Mouse (Mus musculus) stomach, embryonic 15.5 days (tissue): Measurements from ENCODE around the gene Lhx5. TPM values are rescaled to one million over a fixed set of nuclear protein-coding genes. Genes with fewer than 3 reads are reported as not detected.

Source experiments
- ATAC-seq: fragments of 200-750 bp; cut with Nextera tagmentation; 2 replicates; pipeline ENCODE4 v1.8.0; 2017; ENCODE audit warnings: low read depth, moderate number of reproducible peaks, moderate TSS enrichment; ENCODE audit not compliant: insufficient read depth, low FRiP score
- H3K27ac ChIP-seq: fragments of 300-500 bp; sonication (generic); 2 replicates; pipeline ENCODE4 v1.5.1; 2015; ENCODE audit warnings: mild to moderate bottlenecking, inconsistent platforms
- H3K27me3 ChIP-seq: fragments of 300-500 bp; sonication (generic); replicated peaks from 2 replicates; pipeline ENCODE4 v1.6.1; 2015; ENCODE audit warnings: inconsistent platforms
- H3K36me3 ChIP-seq: fragments of 300-500 bp; sonication (generic); 2 replicates; pipeline ENCODE4 v1.6.1; 2015; ENCODE audit warnings: inconsistent platforms
- H3K4me1 ChIP-seq: fragments of 300-500 bp; sonication (generic); 2 replicates; pipeline ENCODE4 v1.6.1; 2015; ENCODE audit warnings: inconsistent platforms
- H3K4me2 ChIP-seq: fragments of 300-500 bp; sonication (generic); 2 replicates; pipeline ENCODE4 v1.6.1; 2015; ENCODE audit warnings: mild to moderate bottlenecking, inconsistent platforms
- H3K4me3 ChIP-seq: fragments of 300-500 bp; sonication (generic); replicated peaks from 2 replicates; pipeline ENCODE4 v1.5.1; 2015; ENCODE audit warnings: inconsistent platforms
- H3K9ac ChIP-seq: fragments of 300-500 bp; sonication (generic); 2 replicates; pipeline ENCODE4 v1.6.1; 2015; ENCODE audit warnings: inconsistent platforms
- H3K9me3 ChIP-seq: fragments of 300-500 bp; sonication (generic); 2 replicates; pipeline ENCODE4 v1.6.1; 2016; ENCODE audit warnings: inconsistent platforms
- WGBS: fragments of 180-500 bp; shearing (Covaris S2); methylation state at CpG from one replicate; pipeline ENCODE4 v1.1.7; 2015; 5-methylcytosine and 5-hydroxymethylcytosine counted together
- polyA plus RNA-seq: library from polyadenylated mRNA; unstranded; fragments of >200 nt; fragmentation: Nextera tagmentation; extraction: Ambion mirVana; gene quantifications from 2 replicates; pipeline ENCODE4 v1.2.1, GENCODE M21; 2015

Lhx5 gene
- polyA plus RNA-seq, 1 experiment from 2014 or later = 0.14 TPM

DNA sequence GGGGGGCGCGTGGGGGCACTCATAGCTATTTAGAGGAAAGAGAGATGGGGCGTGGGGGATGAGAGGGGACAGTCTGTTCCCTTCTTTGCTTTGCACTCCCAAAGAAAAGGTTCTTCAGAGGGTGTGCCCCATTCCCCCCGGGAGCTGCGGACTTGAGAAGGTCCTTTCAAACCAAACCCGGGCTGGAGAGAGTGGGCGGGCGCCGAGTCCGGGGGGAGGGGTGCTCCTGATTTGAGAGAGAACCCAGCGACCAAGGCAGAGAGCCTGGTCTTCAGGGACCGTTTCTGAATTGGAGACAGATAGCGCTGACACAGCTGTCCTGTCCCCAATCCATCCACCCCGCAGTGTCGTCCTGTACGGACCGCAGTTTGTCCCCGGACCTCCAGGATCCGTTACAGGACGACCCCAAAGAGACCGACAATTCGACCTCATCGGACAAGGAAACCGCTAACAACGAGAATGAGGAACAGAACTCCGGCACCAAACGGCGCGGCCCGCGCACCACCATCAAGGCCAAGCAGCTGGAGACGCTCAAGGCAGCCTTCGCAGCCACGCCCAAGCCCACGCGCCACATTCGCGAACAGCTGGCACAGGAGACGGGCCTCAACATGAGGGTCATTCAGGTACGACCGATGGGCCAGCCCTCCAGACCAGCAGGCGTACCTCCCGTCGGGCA lies 3.6 kb downstream of the Lhx5 start:
- H3K27me3 ChIP-seq = peaks cover 96% of the 10 kb centered on the region
- under 1% methylated on average over 44 of the region's 44 CpGs for WGBS
- no peak overlapping the region for H3K4me3 ChIP-seq
- no peaks in the 10 kb centered on the region for H3K36me3 ChIP-seq
- no peak overlapping the region for H3K27ac ChIP-seq
- no peak overlapping the region for H3K9ac ChIP-seq
- peak overlapping the region; percentile 70; the same call in 1 of the 2 replicates for H3K4me2 ChIP-seq
- no peaks in the 10 kb centered on the region for H3K9me3 ChIP-seq
- no peak for ATAC-seq
- H3K4me1 ChIP-seq = peaks cover 19% of the 10 kb centered on the region

DNA sequence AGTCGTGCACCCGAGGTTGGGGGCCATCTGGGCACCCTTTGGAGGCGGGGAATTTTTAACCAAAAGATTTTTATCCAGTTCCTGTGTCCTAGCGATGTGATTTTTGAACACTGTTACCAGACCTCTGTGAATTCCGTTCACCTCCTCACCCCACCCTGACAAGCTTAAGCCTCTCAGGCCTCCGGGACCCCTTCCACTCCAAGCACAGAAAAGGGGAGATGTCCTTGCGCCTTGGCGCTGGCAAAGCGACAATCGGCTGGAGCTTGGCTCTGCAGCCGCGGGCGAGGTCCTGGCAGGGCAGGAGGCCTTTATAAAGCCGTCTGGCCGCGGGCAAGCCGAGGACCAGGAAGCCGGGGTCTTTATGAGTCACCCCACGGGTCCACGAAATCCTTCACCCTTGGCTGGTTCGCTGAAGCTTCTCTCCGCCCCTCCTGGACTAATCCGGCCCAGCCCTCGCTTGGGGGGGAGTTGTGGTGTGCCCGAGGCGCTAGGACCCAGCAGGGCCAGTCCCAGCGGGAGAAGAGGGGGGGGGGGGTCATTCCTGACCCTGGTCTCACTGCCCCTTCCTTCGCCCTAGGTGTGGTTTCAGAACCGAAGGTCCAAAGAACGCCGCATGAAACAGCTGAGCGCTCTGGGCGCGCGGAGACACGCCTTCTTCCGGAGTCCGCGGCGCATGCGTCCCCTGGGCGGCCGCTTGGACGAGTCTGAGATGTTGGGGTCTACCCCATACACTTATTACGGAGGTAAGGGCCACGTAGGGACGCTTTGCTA lies 4.4 kb downstream of the Lhx5 start:
- Histone ChIP-seq H3K4me3 (peak overlapping the region; percentile 41), H3K4me1 (peaks cover 21% of the 10 kb centered on the region), H3K27ac (no peak overlapping the region), H3K4me2 (peak overlapping the region; percentile 70), H3K9me3 (no peaks in the 10 kb centered on the region), H3K36me3 (no peaks in the 10 kb centered on the region), H3K9ac (no peak overlapping the region), H3K27me3 (peaks cover 96% of the 10 kb centered on the region)
- 1% methylated on average over 47 of the region's 47 CpGs for WGBS
- no peak for ATAC-seq

DNA sequence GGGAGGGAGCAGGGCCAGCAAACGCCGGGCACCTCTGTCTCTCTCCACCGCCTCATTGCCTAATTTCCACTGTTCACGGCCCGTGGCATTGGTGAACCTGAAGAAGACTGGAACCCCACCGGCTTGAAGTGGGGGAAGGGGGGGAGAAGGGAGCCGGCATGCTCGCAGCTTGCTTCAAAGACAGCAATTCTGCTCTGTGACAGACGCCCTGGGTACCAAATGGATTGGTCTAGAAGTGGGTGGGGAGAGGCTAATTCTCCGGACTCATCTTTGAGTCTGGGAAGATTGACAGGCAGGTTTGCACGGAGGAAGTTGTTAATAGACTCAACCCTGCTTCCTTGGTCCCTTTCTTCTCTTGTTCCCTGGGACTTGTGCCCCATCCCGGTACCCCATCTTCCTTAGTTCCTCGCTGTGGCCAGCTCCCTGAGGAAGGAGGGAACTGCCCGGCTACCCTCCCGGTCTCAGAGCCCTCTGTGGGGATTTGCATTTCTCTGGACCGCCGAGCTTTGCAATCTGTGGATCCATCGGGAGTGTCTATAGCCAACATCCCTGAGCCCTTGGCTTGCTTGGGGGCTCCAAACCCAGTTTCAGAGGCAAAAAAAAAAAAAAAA lies 5.5 kb downstream of the Lhx5 start:
- H3K27ac ChIP-seq = no peak overlapping the region
- peaks cover 18% of the 10 kb centered on the region for H3K4me1 ChIP-seq
- peaks cover 86% of the 10 kb centered on the region for H3K27me3 ChIP-seq
- H3K4me3 ChIP-seq = no peak overlapping the region
- H3K36me3 ChIP-seq = no peaks in the 10 kb centered on the region
- under 1% methylated on average over 18 of the region's 18 CpGs for whole genome bisulfite sequencing
- H3K4me2 ChIP-seq = no peak overlapping the region
- ATAC-seq = no peak
- no peak overlapping the region for H3K9ac ChIP-seq
- H3K9me3 ChIP-seq = no peaks in the 10 kb centered on the region

DNA sequence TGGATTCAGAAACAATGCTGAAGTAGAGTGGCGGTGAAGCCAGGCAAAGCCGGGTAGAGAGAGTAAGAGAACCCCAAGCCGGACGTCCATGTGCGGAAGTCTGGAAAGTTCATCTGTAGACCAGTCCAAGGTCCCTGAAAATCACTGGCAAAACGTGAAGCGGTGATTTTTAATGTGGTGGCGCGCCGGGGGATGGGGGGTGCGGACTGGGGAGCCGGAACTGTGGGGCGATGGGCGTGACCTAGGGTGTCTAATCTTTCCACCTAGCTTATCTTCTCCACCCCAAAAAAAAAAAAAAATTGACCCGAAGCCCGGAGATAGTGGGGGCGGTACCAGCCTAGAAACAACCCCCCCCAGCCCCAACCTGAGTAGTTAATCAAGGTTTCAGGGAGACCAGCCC lies 6.0 kb downstream of the Lhx5 start:
- no peaks in the 10 kb centered on the region for H3K9me3 ChIP-seq
- H3K4me2 ChIP-seq = peak overlapping the region; percentile 42
- 1% methylated on average over 17 of the region's 17 CpGs for WGBS
- peak overlapping the region; percentile 11; the same call in 1 of the 2 replicates for H3K4me3 ChIP-seq
- H3K36me3 ChIP-seq = no peaks in the 10 kb centered on the region
- H3K9ac ChIP-seq = no peak overlapping the region
- no peak for ATAC-seq
- peaks cover 17% of the 10 kb centered on the region for H3K4me1 ChIP-seq
- no peak overlapping the region for H3K27ac ChIP-seq
- peaks cover 81% of the 10 kb centered on the region for H3K27me3 ChIP-seq

DNA sequence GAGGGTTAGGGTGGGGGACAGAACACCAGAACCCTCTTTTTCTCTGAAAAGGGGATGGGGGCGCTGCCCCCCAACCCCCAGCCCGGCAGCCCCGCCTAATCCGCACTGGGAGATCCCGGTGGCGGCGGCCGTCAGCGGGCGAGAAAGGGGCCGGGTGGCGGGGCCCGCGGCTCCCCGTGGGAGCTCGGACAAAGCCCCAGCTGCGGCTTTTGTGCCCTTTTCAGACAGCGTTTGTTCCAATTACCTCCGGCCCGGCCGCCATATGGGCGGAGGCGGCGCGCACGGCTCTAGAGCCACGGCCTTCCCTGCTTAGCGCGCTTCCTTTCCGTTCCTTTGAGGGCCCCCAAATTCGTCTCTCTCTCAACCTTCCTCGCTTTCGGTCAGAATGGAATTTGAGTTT lies 6.5 kb downstream of the Lhx5 start:
- H3K4me3 ChIP-seq = peak overlapping the region; percentile 11
- H3K27me3 ChIP-seq = peaks cover 80% of the 10 kb centered on the region
- 1% methylated on average over 33 of the region's 33 CpGs for WGBS
- no peak overlapping the region for H3K9ac ChIP-seq
- H3K9me3 ChIP-seq = no peaks in the 10 kb centered on the region
- H3K27ac ChIP-seq = no peak overlapping the region
- peak overlapping the region; percentile 42 for H3K4me2 ChIP-seq
- ATAC-seq = no peak
- H3K36me3 ChIP-seq = no peaks in the 10 kb centered on the region
- H3K4me1 ChIP-seq = peaks cover 17% of the 10 kb centered on the region

DNA sequence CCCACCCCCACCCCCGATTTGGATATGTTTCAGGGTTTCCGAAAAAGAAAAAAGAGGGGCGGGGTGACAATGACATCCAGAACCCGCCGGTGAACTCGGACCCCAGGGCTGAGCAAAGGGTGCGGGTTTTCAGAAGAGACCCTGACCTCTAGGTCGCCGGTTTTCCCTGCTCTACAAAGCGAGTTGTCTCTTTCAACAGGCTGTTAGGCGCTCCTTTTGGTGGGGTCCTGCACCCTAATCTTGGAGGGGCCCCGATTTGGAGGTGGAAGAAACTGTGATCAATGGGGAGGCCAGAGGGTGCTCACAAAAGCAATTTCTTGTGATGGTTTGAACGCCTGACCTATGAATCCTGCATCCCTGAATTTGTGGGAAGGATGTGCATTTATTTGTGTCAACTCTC lies 7.0 kb downstream of the Lhx5 start:
- no peak overlapping the region for H3K27ac ChIP-seq
- no peak overlapping the region for H3K4me3 ChIP-seq
- no peak overlapping the region for H3K4me2 ChIP-seq
- no peak overlapping the region for H3K9ac ChIP-seq
- no peaks in the 10 kb centered on the region for H3K36me3 ChIP-seq
- 2% methylated on average over 13 of the region's 13 CpGs for WGBS
- no peak for ATAC-seq
- H3K4me1 ChIP-seq = peaks cover 17% of the 10 kb centered on the region
- H3K27me3 ChIP-seq = peaks cover 76% of the 10 kb centered on the region
- no peaks in the 10 kb centered on the region for H3K9me3 ChIP-seq

DNA sequence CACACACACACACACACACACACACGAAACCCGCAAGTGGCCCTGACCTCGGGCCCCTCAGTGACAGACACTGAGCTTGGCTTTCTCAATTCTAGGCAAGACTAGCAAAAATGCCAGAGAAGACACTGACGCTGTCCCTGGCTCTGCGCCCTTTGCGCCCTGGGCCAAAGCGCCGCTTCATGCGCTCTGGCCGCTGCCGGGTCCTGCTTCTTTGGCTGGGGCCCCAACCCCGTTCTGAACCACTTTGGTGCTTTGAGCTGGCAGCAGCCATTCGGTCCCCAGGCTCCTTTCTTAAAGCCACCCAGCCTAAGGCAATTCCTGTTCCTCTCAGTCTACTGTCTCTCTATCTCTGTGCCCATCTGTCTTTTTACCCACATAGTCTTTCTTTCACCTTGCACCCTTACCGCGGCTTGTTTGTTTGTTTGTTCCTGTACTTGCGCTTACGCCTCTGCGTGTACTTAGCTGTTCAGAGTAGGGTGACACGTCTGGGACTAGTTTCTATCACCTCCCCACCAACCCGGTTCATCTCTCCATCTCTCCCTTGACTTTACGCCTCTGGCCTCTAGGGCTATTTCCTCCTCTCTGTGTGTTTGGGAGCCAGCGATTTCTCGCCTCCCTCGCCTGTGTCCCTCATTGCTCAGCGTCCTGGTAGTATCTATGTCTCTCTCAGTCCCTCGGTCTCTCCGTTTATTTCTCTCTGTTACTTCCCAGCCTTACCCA lies 7.7 kb downstream of the Lhx5 start:
- Histone ChIP-seq H3K4me3 (peak overlapping the region; percentile 33), H3K27ac (no peak overlapping the region), H3K4me2 (no peak overlapping the region), H3K9ac (no peak overlapping the region), H3K9me3 (no peaks in the 10 kb centered on the region), H3K4me1 (peaks cover 17% of the 10 kb centered on the region), H3K36me3 (no peaks in the 10 kb centered on the region), H3K27me3 (peaks cover 69% of the 10 kb centered on the region)
- ATAC-seq = no peak
- WGBS = 2% methylated on average over 27 of the region's 27 CpGs

DNA sequence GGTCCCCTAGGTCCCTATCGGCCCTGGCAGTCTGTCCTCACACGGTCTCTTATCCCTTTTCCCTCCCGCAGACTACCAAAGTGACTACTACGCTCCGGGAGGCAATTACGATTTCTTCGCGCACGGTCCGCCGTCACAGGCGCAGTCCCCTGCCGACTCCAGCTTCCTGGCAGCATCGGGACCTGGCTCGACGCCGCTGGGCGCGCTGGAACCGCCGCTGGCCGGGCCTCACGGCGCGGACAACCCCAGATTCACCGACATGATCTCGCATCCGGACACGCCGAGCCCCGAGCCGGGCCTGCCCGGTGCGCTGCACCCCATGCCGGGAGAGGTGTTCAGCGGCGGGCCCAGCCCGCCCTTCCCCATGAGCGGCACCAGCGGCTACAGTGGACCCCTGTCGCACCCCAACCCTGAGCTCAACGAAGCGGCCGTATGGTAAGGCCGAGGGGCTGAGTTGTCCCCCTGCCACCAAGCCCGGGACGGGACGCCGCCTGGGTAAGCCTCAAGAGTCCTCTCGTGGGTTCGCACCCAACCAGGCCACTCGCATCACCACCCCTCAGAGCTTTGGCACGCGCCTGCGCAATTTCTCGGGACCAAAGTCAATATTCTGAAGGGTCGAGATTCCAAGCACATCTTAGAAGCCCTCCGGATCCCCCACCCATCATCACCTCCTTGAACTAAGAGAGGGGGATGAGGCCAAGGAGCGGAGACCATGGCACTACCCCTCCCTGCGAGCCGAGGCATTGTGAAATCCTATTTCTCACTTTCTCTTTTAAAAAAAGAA lies 8.6 kb downstream of the Lhx5 start:
- WGBS = under 1% methylated on average over 61 of the region's 61 CpGs
- H3K27me3 ChIP-seq = peaks cover 67% of the 10 kb centered on the region

DNA sequence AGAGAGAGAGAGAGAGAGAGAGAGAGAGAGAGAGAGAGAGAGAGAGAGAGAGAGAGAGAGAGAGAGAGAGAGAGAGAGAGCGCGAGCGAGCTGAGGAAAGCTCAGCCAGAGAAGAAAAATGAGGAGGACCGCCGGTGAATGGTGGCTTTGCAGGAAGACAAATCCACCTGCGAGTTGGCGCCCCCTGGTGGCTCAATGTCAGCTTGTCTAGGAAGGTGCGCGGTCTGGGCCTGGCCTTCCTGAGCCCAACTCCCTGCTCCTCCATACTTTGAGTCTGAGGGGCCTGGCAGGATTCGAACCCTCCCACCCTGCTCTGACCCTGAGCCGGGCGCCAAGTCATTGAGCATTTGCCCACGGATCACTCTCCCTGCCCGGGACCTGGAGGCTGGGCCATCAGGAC lies 9.2 kb downstream of the Lhx5 start:
- WGBS = 4% methylated on average over 14 of the region's 14 CpGs
- Histone ChIP-seq H3K27me3 (peaks cover 62% of the 10 kb centered on the region), H3K4me1 (peaks cover 14% of the 10 kb centered on the region), H3K4me2 (peak overlapping the region; percentile 57), H3K36me3 (no peaks in the 10 kb centered on the region), H3K9me3 (no peaks in the 10 kb centered on the region), H3K4me3 (peak overlapping the region; percentile 33), H3K9ac (no peak overlapping the region), H3K27ac (no peak overlapping the region)
- ATAC-seq = 0 out of 2 replicates have a peak, but pooled peaks have one; percentile 25

More for the DNA sequence above, 8.6 kb downstream of the Lhx5 start:
- no peak overlapping the region for H3K27ac ChIP-seq
- H3K4me1 ChIP-seq = peaks cover 17% of the 10 kb centered on the region
- H3K4me3 ChIP-seq = peak overlapping the region; percentile 33
- no peak overlapping the region for H3K9ac ChIP-seq
- no peak for ATAC-seq
- H3K36me3 ChIP-seq = no peaks in the 10 kb centered on the region
- peak overlapping the region; percentile 57 for H3K4me2 ChIP-seq
- no peaks in the 10 kb centered on the region for H3K9me3 ChIP-seq

DNA sequence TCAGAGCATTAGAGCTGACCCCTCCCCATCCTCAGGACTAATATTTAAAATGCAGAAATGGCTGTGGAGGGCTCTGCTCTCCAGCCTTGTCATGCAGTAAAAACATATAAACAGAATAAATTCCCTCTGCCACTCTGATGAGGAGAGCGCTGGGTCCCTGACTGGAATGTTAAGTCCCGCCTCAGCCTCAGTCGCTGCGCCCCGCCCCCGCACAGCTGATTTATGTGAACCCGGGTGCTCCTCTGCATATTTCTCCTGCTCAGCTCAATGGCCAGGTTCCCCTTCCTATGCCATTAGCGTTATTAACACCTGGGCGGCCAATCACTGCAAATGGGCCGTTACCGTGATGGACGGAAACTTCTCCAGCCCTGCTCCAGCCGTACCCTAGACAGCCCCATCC lies 15.8 kb downstream of the Lhx5 start:
- Histone ChIP-seq H3K36me3 (no peaks in the 10 kb centered on the region), H3K4me1 (no peaks in the 10 kb centered on the region), H3K27me3 (0 out of 2 replicates have a peak, but pooled peaks cover 15% of the 10 kb centered on the region), H3K4me3 (no peak overlapping the region), H3K4me2 (no peak overlapping the region), H3K9ac (no peak overlapping the region), H3K9me3 (no peaks in the 10 kb centered on the region), H3K27ac (no peak overlapping the region)
- no peak for ATAC-seq
- 21% methylated on average over 13 of the region's 13 CpGs for WGBS

DNA sequence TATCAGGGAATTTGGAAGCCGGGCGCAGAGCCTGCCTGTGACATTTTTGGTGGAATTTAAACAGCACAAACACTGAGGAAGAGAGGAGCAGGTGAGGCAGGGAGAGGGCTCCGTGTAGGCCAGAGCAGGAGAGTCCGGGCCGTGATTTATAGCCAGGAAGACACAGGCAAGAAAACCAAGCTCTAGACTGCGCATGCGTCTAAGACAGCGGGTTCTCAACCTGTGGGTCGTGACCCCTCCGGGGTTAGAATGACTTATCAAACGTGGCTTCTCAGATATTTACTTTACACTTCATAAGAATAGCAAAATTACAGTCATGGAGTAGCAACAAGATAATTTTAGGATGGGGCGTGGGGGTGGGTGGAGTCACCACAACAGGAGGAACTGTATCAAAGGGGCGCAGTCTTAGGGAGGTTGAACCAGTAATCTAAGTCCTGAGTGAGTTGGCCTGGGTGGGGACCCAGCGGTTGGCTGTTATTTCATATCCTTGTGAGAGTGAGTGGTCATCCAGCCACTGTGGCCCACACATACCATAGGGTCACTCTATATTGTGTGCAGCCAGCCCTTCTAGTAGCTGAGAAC lies 23.3 kb downstream of the Lhx5 start:
- ATAC-seq = no peak
- Histone ChIP-seq H3K27ac (no peak overlapping the region), H3K4me3 (no peak overlapping the region), H3K4me2 (0 out of 2 replicates have a peak overlapping the region, but pooled peaks have one; percentile 0), H3K9ac (no peak overlapping the region), H3K36me3 (no peaks in the 10 kb centered on the region), H3K9me3 (no peaks in the 10 kb centered on the region), H3K4me1 (0 out of 2 replicates have a peak, but pooled peaks cover 4% of the 10 kb centered on the region), H3K27me3 (no peaks in the 10 kb centered on the region; the same call in 1 of the 2 replicates)
- 33% methylated on average over 14 of the region's 14 CpGs for WGBS
